Mouse (Mus musculus) neural tube, embryonic 11.5 days (tissue): ENCODE results near the gene Scfd2. TPM values are rescaled to one million over a fixed set of nuclear protein-coding genes. Genes with fewer than 3 reads are reported as not detected.

Source experiments
- ATAC-seq: fragments of 200-750 bp; cut with Nextera tagmentation; 2 replicates; pipeline ENCODE4 v1.8.0; 2017; ENCODE audit warnings: moderate number of reproducible peaks, mild to moderate bottlenecking, moderate TSS enrichment, moderate library complexity; ENCODE audit not compliant: insufficient read depth, low FRiP score, low TSS enrichment
- DNase-seq: peaks from one replicate; pipeline ENCODE4 v3.0.0-alpha.2; 2015; ENCODE audit warnings: low spot score
- H3K27ac ChIP-seq: fragments of 300-500 bp; sonication (generic); 2 replicates; pipeline ENCODE4 v1.5.1; 2014; ENCODE audit warnings: low read depth, mild to moderate bottlenecking, low read length
- H3K27me3 ChIP-seq: fragments of 300-500 bp; sonication (generic); 2 replicates; pipeline ENCODE4 v1.6.1; 2014; ENCODE audit warnings: mild to moderate bottlenecking, low read length, mixed read lengths; ENCODE audit not compliant: control insufficient read depth, insufficient read depth
- H3K36me3 ChIP-seq: fragments of 300-500 bp; sonication (generic); 2 replicates; pipeline ENCODE4 v1.6.1; 2014; ENCODE audit warnings: mild to moderate bottlenecking, low read length, moderate library complexity, mixed read lengths; ENCODE audit not compliant: control insufficient read depth, insufficient read depth
- H3K4me1 ChIP-seq: fragments of 300-500 bp; sonication (generic); 2 replicates; pipeline ENCODE4 v1.6.1; 2014; ENCODE audit warnings: low read length, mixed read lengths; ENCODE audit not compliant: control insufficient read depth, insufficient read depth
- H3K4me2 ChIP-seq: fragments of 300-500 bp; sonication (generic); 2 replicates; pipeline ENCODE4 v1.6.1; 2014; ENCODE audit warnings: low read depth, mild to moderate bottlenecking, moderate library complexity
- H3K4me3 ChIP-seq: fragments of 300-500 bp; sonication (generic); 2 replicates; pipeline ENCODE4 v1.5.1; 2014; ENCODE audit warnings: low read depth, low read length
- H3K9ac ChIP-seq: fragments of 300-500 bp; sonication (generic); 2 replicates; pipeline ENCODE4 v1.6.1; 2014; ENCODE audit warnings: mild to moderate bottlenecking, low read length
- H3K9me3 ChIP-seq: fragments of 300-500 bp; sonication (generic); 2 replicates; pipeline ENCODE4 v1.6.1; 2016; ENCODE audit warnings: low read length; ENCODE audit not compliant: control insufficient read depth
- WGBS: fragments of 180-500 bp; shearing (Covaris S2); extraction: QIAGEN DNeasy Blood & Tissue Kit; methylation state at CpG from one replicate; pipeline ENCODE4 v1.1.7; 2014; 5-methylcytosine and 5-hydroxymethylcytosine counted together
- polyA plus RNA-seq: library from polyadenylated mRNA; unstranded; fragments of >200 nt; fragmentation: Nextera tagmentation; extraction: Ambion mirVana; gene quantifications from 2 replicates; pipeline ENCODE4 v1.2.1, GENCODE M21; 2014

The Scfd2 gene
- polyA plus RNA-seq, 1 experiment from 2014 or later, result 14.7 TPM

- no peak overlapping the region for H3K27ac ChIP-seq
- H3K36me3 ChIP-seq, result no peaks in the 10 kb centered on the region
- ATAC-seq, result no peak
- H3K9me3 ChIP-seq, result no peaks in the 10 kb centered on the region
- no peak overlapping the region for H3K4me2 ChIP-seq
- DNase-seq, result no peak
- H3K27me3 ChIP-seq, result no peaks in the 10 kb centered on the region
- H3K9ac ChIP-seq, result no peak overlapping the region
- peaks cover 8% of the 10 kb centered on the region; the same call in 1 of the 2 replicates for H3K4me1 ChIP-seq
- WGBS, result 63% methylated on average over 4 of the region's 4 CpGs
- H3K4me3 ChIP-seq, result no peak overlapping the region
Observed at GRCm38 (mm10) chr5:74218524-74218923, 313.0 kb downstream of the Scfd2 start.

- no peaks in the 10 kb centered on the region for H3K27me3 ChIP-seq
- DNase-seq, result no peak
- WGBS, result 20% methylated on average over 4 of the region's 4 CpGs
- H3K27ac ChIP-seq, result no peak overlapping the region
- H3K9me3 ChIP-seq, result no peaks in the 10 kb centered on the region
- no peaks in the 10 kb centered on the region for H3K36me3 ChIP-seq
- ATAC-seq, result peak; percentile 41; the same call in 1 of the 2 replicates
- H3K4me1 ChIP-seq, result peaks cover 8% of the 10 kb centered on the region; the same call in 1 of the 2 replicates
- H3K4me3 ChIP-seq, result no peak overlapping the region
- no peak overlapping the region for H3K4me2 ChIP-seq
- H3K9ac ChIP-seq, result no peak overlapping the region
Observed at GRCm38 (mm10) chr5:74215125-74215524, 316.4 kb downstream of the Scfd2 start.

GRCm38 (mm10) chr5:74214501-74215110 is 317.0 kb downstream of the Scfd2 start:
- no peaks in the 10 kb centered on the region for H3K36me3 ChIP-seq
- 4% methylated on average over 7 of the region's 7 CpGs for WGBS
- no peak overlapping the region for H3K4me2 ChIP-seq
- ATAC-seq (peak; percentile 58; the same call in 1 of the 2 replicates), DNase-seq (no peak)
- H3K9me3 ChIP-seq, result no peaks in the 10 kb centered on the region
- H3K4me3 ChIP-seq, result no peak overlapping the region
- peaks cover 8% of the 10 kb centered on the region; the same call in 1 of the 2 replicates for H3K4me1 ChIP-seq
- 0 out of 2 replicates have a peak overlapping the region, but pooled peaks have one; percentile 21 for H3K27ac ChIP-seq
- no peak overlapping the region for H3K9ac ChIP-seq
- no peaks in the 10 kb centered on the region for H3K27me3 ChIP-seq

- ATAC-seq (no peak), DNase-seq (no peak)
- no peak overlapping the region for H3K4me3 ChIP-seq
- H3K4me2 ChIP-seq, result no peak overlapping the region
- H3K4me1 ChIP-seq, result peaks cover 5% of the 10 kb centered on the region; the same call in 1 of the 2 replicates
- no peak overlapping the region for H3K27ac ChIP-seq
- H3K9ac ChIP-seq, result no peak overlapping the region
- no peaks in the 10 kb centered on the region for H3K36me3 ChIP-seq
- no peaks in the 10 kb centered on the region for H3K27me3 ChIP-seq
- no peaks in the 10 kb centered on the region for H3K9me3 ChIP-seq
- 79% methylated on average over 11 of the region's 11 CpGs for WGBS
Observed at GRCm38 (mm10) chr5:74211346-74211745, 320.2 kb downstream of the Scfd2 start.

- no peak for DNase-seq
- H3K27me3 ChIP-seq, result no peaks in the 10 kb centered on the region
- no peak overlapping the region for H3K27ac ChIP-seq
- H3K4me1 ChIP-seq, result peaks cover 6% of the 10 kb centered on the region
- ATAC-seq, result no peak
- H3K9ac ChIP-seq, result no peak overlapping the region
- no peaks in the 10 kb centered on the region for H3K36me3 ChIP-seq
- H3K4me2 ChIP-seq, result no peak overlapping the region
- WGBS, result 82% methylated on average over 4 of the region's 4 CpGs
- no peaks in the 10 kb centered on the region for H3K9me3 ChIP-seq
- H3K4me3 ChIP-seq, result no peak overlapping the region
Observed at GRCm38 (mm10) chr5:74209640-74210039, 321.9 kb downstream of the Scfd2 start.

- Histone ChIP-seq H3K27me3 (no peaks in the 10 kb centered on the region), H3K4me2 (no peak overlapping the region), H3K36me3 (peaks cover 2% of the 10 kb centered on the region; the same call in 1 of the 2 replicates), H3K9me3 (0 out of 2 replicates have a peak, but pooled peaks cover 2% of the 10 kb centered on the region), H3K9ac (no peak overlapping the region), H3K27ac (no peak overlapping the region), H3K4me1 (peaks cover 6% of the 10 kb centered on the region), H3K4me3 (no peak overlapping the region)
- WGBS, result 59% methylated on average over 7 of the region's 7 CpGs
- DNase-seq (no peak), ATAC-seq (no peak)
Observed at GRCm38 (mm10) chr5:74208438-74208837, 323.1 kb downstream of the Scfd2 start.

- ATAC-seq (no peak), DNase-seq (no peak)
- Histone ChIP-seq H3K27me3 (no peaks in the 10 kb centered on the region), H3K4me1 (peaks cover 6% of the 10 kb centered on the region), H3K9ac (no peak overlapping the region), H3K4me3 (no peak overlapping the region), H3K4me2 (no peak overlapping the region), H3K36me3 (peaks cover 2% of the 10 kb centered on the region; the same call in 1 of the 2 replicates), H3K9me3 (0 out of 2 replicates have a peak, but pooled peaks cover 2% of the 10 kb centered on the region), H3K27ac (no peak overlapping the region)
- WGBS, result 81% methylated on average over 3 of the region's 3 CpGs
Observed at GRCm38 (mm10) chr5:74207209-74207608, 324.4 kb downstream of the Scfd2 start.

GRCm38 (mm10) chr5:74206649-74207048 is 324.9 kb downstream of the Scfd2 start:
- Histone ChIP-seq H3K4me2 (no peak overlapping the region), H3K4me3 (no peak overlapping the region), H3K27ac (no peak overlapping the region), H3K9ac (no peak overlapping the region), H3K4me1 (peaks cover 6% of the 10 kb centered on the region), H3K36me3 (peaks cover 2% of the 10 kb centered on the region; the same call in 1 of the 2 replicates), H3K27me3 (no peaks in the 10 kb centered on the region), H3K9me3 (0 out of 2 replicates have a peak, but pooled peaks cover 2% of the 10 kb centered on the region)
- WGBS, result 91% methylated on average over 7 of the region's 7 CpGs
- ATAC-seq, result no peak
- DNase-seq, result no peak

GRCm38 (mm10) chr5:74206038-74206437 is 325.5 kb downstream of the Scfd2 start:
- no peak overlapping the region for H3K4me3 ChIP-seq
- H3K9ac ChIP-seq, result no peak overlapping the region
- H3K9me3 ChIP-seq, result 0 out of 2 replicates have a peak, but pooled peaks cover 2% of the 10 kb centered on the region
- no peak overlapping the region for H3K27ac ChIP-seq
- DNase-seq (no peak), ATAC-seq (no peak)
- peaks cover 2% of the 10 kb centered on the region; the same call in 1 of the 2 replicates for H3K36me3 ChIP-seq
- H3K4me1 ChIP-seq, result peaks cover 8% of the 10 kb centered on the region
- H3K4me2 ChIP-seq, result no peak overlapping the region
- 82% methylated on average over 7 of the region's 7 CpGs for WGBS
- no peaks in the 10 kb centered on the region for H3K27me3 ChIP-seq
